Mouse (Mus musculus) limb, embryonic 13.5 days (tissue): ENCODE results near the gene Klhl2. TPM values are rescaled to one million over a fixed set of nuclear protein-coding genes. Genes with fewer than 3 reads are reported as not detected.

Source experiments
- ATAC-seq: fragments of 200-750 bp; cut with Nextera tagmentation; 2 replicates; pipeline ENCODE4 v1.8.0; 2017; ENCODE audit warnings: low read depth, moderate number of reproducible peaks, moderate TSS enrichment; ENCODE audit not compliant: low FRiP score
- H3K27ac ChIP-seq: fragments of 300-500 bp; sonication (generic); 2 replicates; pipeline ENCODE4 v1.5.1; 2015; ENCODE audit warnings: inconsistent platforms, mild to moderate bottlenecking, moderate library complexity
- H3K27me3 ChIP-seq: fragments of 300-500 bp; sonication (generic); 2 replicates; pipeline ENCODE4 v1.6.1; 2015; ENCODE audit warnings: mild to moderate bottlenecking, inconsistent platforms
- H3K36me3 ChIP-seq: fragments of 300-500 bp; sonication (generic); 2 replicates; pipeline ENCODE4 v1.6.1; 2015; ENCODE audit warnings: inconsistent platforms, mild to moderate bottlenecking, moderate library complexity
- H3K4me1 ChIP-seq: fragments of 300-500 bp; sonication (generic); 2 replicates; pipeline ENCODE4 v1.6.1; 2015; ENCODE audit warnings: inconsistent platforms
- H3K4me2 ChIP-seq: fragments of 300-500 bp; sonication (generic); replicated peaks from 2 replicates; pipeline ENCODE4 v1.6.1; 2015; ENCODE audit warnings: inconsistent platforms, mild to moderate bottlenecking, moderate library complexity
- H3K4me3 ChIP-seq: fragments of 300-500 bp; sonication (generic); 2 replicates; pipeline ENCODE4 v1.5.1; 2015; ENCODE audit warnings: moderate library complexity, mild to moderate bottlenecking, inconsistent platforms
- H3K9ac ChIP-seq: fragments of 300-500 bp; sonication (generic); 2 replicates; pipeline ENCODE4 v1.6.1; 2015; ENCODE audit warnings: mild to moderate bottlenecking, inconsistent platforms
- H3K9me3 ChIP-seq: fragments of 300-500 bp; sonication (generic); 2 replicates; pipeline ENCODE4 v1.6.1; 2016; ENCODE audit warnings: inconsistent platforms
- WGBS: fragments of 180-500 bp; shearing (Covaris S2); methylation state at CpG from one replicate; pipeline ENCODE4 v1.1.7; 2015; 5-methylcytosine and 5-hydroxymethylcytosine counted together
- polyA plus RNA-seq: library from polyadenylated mRNA; unstranded; fragments of >200 nt; fragmentation: Nextera tagmentation; extraction: Ambion mirVana; gene quantifications from 2 replicates; pipeline ENCODE4 v1.2.1, GENCODE M21; 2015

Gene Klhl2
- polyA plus RNA-seq, 1 experiment from 2014 or later, result 8.7 TPM

- H3K27me3 ChIP-seq, result no peaks in the 10 kb centered on the region
- H3K9me3 ChIP-seq, result 0 out of 2 replicates have a peak, but pooled peaks cover 4% of the 10 kb centered on the region
- no peak overlapping the region for H3K27ac ChIP-seq
- H3K4me1 ChIP-seq, result peaks cover 25% of the 10 kb centered on the region
- no peak overlapping the region for H3K9ac ChIP-seq
- H3K4me2 ChIP-seq, result no peak overlapping the region
- H3K4me3 ChIP-seq, result no peak overlapping the region
- H3K36me3 ChIP-seq, result peaks cover 25% of the 10 kb centered on the region
- 89% methylated on average over 15 of the region's 15 CpGs for WGBS
- no peak for ATAC-seq
Observed at GRCm38 (mm10) chr8:64828466-64828865, 21.4 kb downstream of the Klhl2 start.

DNA sequence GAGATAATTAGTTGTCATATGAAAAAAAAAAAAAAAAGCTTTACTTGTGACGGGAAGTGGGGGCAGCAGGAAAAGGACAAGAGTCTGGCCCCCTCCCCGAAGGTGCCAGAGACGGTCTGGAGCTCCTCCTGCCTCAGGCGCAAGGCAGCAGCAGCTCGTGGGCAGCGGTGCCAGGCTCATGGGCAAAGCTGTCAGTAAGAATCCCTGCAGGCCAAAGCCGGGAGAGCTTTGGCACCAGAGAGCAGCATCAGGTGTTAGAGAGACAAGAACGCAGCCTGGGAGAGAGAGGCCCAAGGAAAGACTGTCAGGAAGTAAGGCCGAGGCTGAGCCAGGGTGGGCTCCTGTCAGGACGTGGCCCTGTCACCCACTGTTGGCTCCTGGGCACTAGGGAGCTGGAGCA, 22.5 kb downstream of the Klhl2 start:
- 88% methylated on average over 10 of the region's 10 CpGs for WGBS

DNA sequence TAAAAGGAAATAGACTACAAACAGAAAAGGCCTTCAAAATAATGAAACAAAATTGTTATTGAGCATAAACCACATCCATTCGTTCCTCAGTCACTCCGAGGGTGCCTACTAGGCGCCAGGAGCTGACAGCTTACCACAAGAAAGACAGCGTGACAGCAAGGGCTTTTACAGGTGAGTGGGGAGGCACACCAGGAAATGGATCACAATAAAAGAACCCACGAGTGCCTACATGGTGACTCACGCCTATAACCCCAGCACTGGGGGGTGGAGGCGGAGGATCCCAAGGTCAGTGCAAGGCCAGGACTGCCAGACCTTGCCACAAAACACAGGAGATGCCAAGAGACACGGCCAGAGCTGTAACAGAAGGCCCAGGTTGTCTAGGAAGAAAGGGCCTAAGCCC, 23.4 kb downstream of the Klhl2 start:
- Histone ChIP-seq H3K4me2 (no peak overlapping the region), H3K4me1 (peaks cover 14% of the 10 kb centered on the region), H3K9me3 (0 out of 2 replicates have a peak, but pooled peaks cover 4% of the 10 kb centered on the region), H3K27ac (no peak overlapping the region), H3K4me3 (no peak overlapping the region), H3K9ac (no peak overlapping the region), H3K36me3 (peaks cover 27% of the 10 kb centered on the region), H3K27me3 (no peaks in the 10 kb centered on the region)
- 52% methylated on average over 8 of the region's 8 CpGs for WGBS
- no peak for ATAC-seq

More for the DNA sequence above, 22.5 kb downstream of the Klhl2 start:
- H3K27me3 ChIP-seq, result no peaks in the 10 kb centered on the region
- H3K36me3 ChIP-seq, result peaks cover 30% of the 10 kb centered on the region
- H3K4me2 ChIP-seq, result no peak overlapping the region
- no peak overlapping the region for H3K27ac ChIP-seq
- no peak overlapping the region for H3K9ac ChIP-seq
- no peak for ATAC-seq
- H3K4me1 ChIP-seq, result peaks cover 23% of the 10 kb centered on the region
- H3K9me3 ChIP-seq, result 0 out of 2 replicates have a peak, but pooled peaks cover 4% of the 10 kb centered on the region
- H3K4me3 ChIP-seq, result no peak overlapping the region

- no peak overlapping the region for H3K9ac ChIP-seq
- no peak for ATAC-seq
- WGBS, result 85% methylated on average over 11 of the region's 11 CpGs
Observed at GRCm38 (mm10) chr8:64823905-64824304, 25.9 kb downstream of the Klhl2 start.

GRCm38 (mm10) chr8:64820940-64821339, 28.9 kb downstream of the Klhl2 start:
- no peaks in the 10 kb centered on the region for H3K9me3 ChIP-seq
- peaks cover 9% of the 10 kb centered on the region for H3K4me1 ChIP-seq
- no peaks in the 10 kb centered on the region for H3K27me3 ChIP-seq
- no peak overlapping the region for H3K27ac ChIP-seq
- no peak for ATAC-seq
- H3K36me3 ChIP-seq, result peaks cover 15% of the 10 kb centered on the region
- WGBS, result 88% methylated on average over 4 of the region's 4 CpGs
- H3K4me3 ChIP-seq, result no peak overlapping the region
- no peak overlapping the region for H3K9ac ChIP-seq
- no peak overlapping the region for H3K4me2 ChIP-seq

More at GRCm38 (mm10) chr8:64823905-64824304, 25.9 kb downstream of the Klhl2 start:
- H3K27me3 ChIP-seq, result no peaks in the 10 kb centered on the region
- no peak overlapping the region for H3K27ac ChIP-seq
- H3K9me3 ChIP-seq, result no peaks in the 10 kb centered on the region
- peaks cover 10% of the 10 kb centered on the region for H3K4me1 ChIP-seq
- H3K4me2 ChIP-seq, result no peak overlapping the region
- H3K36me3 ChIP-seq, result peaks cover 28% of the 10 kb centered on the region
- no peak overlapping the region for H3K4me3 ChIP-seq

DNA sequence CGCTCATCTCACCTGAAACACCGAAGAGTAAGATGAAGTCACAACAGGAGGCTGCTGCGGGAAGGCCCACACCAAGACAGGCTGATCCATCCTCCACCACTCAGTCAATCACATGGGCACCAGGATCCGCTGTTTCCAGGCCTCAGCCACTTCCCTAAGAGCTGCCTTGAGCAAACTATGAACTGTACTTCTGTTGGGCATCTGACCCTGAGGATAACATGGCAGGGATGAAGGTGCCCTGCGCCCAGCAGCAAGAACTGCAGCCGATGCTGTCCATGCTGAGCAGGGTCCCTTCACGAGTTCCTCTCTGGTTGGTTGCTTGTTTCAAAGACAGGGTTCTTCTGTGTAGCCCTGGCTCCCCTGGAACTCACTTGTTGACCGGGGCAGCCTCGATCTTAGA, 38.0 kb downstream of the Klhl2 start:
- Histone ChIP-seq H3K4me2 (no peak overlapping the region), H3K4me1 (0 out of 2 replicates have a peak, but pooled peaks cover 4% of the 10 kb centered on the region), H3K9me3 (no peaks in the 10 kb centered on the region), H3K9ac (no peak overlapping the region), H3K36me3 (peaks cover 19% of the 10 kb centered on the region), H3K27ac (no peak overlapping the region), H3K4me3 (no peak overlapping the region), H3K27me3 (no peaks in the 10 kb centered on the region)
- no peak for ATAC-seq
- WGBS, result 94% methylated on average over 9 of the region's 9 CpGs

DNA sequence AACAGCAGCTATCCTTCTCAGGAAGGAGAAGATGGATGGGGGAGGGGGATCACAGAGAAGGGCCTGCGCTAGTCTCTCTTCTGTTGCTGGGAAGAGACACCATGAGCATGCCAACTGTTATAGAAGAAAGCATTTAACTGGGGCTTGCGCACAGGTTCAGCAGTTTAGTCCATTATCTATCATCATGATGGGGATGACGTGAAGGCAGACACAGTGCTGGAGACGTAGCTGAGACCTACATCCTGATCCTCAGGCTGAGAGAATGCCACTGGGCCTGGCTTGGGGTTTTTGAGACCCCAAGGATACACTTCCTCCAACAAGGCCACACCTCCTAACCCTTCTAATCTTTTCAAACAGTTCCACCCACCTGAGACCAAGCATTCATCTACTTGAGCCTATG, 38.7 kb downstream of the Klhl2 start:
- 95% methylated on average over 4 of the region's 4 CpGs for WGBS

GRCm38 (mm10) chr8:64806558-64806957, 43.3 kb downstream of the Klhl2 start:
- Histone ChIP-seq H3K27ac (no peak overlapping the region), H3K9ac (no peak overlapping the region), H3K36me3 (peaks cover 14% of the 10 kb centered on the region), H3K4me2 (no peak overlapping the region), H3K4me3 (no peak overlapping the region), H3K27me3 (no peaks in the 10 kb centered on the region), H3K9me3 (no peaks in the 10 kb centered on the region), H3K4me1 (0 out of 2 replicates have a peak, but pooled peaks cover 4% of the 10 kb centered on the region)
- no peak for ATAC-seq
- WGBS, result 89% methylated on average over 3 of the region's 3 CpGs

More for the DNA sequence above, 38.7 kb downstream of the Klhl2 start:
- H3K9ac ChIP-seq, result no peak overlapping the region
- no peaks in the 10 kb centered on the region for H3K9me3 ChIP-seq
- H3K27me3 ChIP-seq, result no peaks in the 10 kb centered on the region
- peaks cover 19% of the 10 kb centered on the region for H3K36me3 ChIP-seq
- no peak overlapping the region for H3K4me2 ChIP-seq
- H3K4me3 ChIP-seq, result no peak overlapping the region
- 0 out of 2 replicates have a peak, but pooled peaks cover 4% of the 10 kb centered on the region for H3K4me1 ChIP-seq
- ATAC-seq, result no peak
- H3K27ac ChIP-seq, result no peak overlapping the region

DNA sequence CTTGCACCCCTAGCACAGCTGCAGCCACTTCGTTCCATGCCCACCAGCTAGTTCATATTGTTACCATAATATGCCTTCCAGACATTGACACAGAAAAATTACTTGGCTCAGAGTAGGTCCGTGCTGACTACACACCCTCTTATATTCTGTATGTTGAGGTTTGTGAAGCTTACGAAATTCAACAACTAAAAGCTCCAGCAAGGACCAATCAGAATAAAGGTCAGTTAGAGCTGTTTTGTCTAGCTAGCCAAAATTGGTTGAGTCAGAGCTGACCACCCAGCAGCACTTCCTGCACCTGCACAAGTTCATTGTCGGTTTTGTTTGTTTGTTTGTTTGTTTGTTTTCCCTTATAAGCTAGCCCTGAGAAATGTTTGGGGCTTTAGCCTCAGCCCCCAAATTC, 44.8 kb downstream of the Klhl2 start:
- WGBS, result 85% methylated on average over 4 of the region's 4 CpGs
- Histone ChIP-seq H3K27me3 (no peaks in the 10 kb centered on the region), H3K36me3 (no peaks in the 10 kb centered on the region), H3K4me1 (0 out of 2 replicates have a peak, but pooled peaks cover 4% of the 10 kb centered on the region), H3K4me3 (no peak overlapping the region), H3K9me3 (no peaks in the 10 kb centered on the region), H3K27ac (no peak overlapping the region), H3K4me2 (no peak overlapping the region), H3K9ac (no peak overlapping the region)
- ATAC-seq, result no peak

GRCm38 (mm10) chr8:64799306-64799705, 50.5 kb downstream of the Klhl2 start:
- Histone ChIP-seq H3K27me3 (no peaks in the 10 kb centered on the region), H3K9ac (no peak overlapping the region), H3K9me3 (no peaks in the 10 kb centered on the region), H3K4me1 (no peaks in the 10 kb centered on the region), H3K4me2 (no peak overlapping the region), H3K4me3 (no peak overlapping the region), H3K27ac (no peak overlapping the region), H3K36me3 (no peaks in the 10 kb centered on the region)
- no peak for ATAC-seq
- 75% methylated on average over 8 of the region's 8 CpGs for WGBS

DNA sequence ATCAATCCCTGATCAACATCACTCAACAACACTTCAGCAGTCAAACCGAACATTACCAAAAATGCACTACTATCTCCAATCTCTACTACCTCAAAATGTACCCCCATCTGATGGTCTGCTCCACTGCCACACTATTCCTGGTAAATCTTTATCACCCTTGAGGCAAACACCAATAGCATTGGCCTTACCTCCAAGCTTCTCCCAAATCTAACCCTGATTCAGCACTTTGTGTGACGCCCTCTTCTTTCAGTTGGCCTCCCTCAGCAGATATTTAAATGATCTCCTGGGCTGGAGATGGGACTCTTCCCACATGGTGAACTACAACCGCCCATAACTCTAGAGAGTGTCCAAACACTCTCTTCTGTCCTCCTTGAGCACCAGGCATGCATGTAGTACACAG, 51.3 kb downstream of the Klhl2 start:
- H3K4me1 ChIP-seq, result no peaks in the 10 kb centered on the region
- no peak for ATAC-seq
- H3K27me3 ChIP-seq, result no peaks in the 10 kb centered on the region
- no peak overlapping the region for H3K9ac ChIP-seq
- no peak overlapping the region for H3K4me2 ChIP-seq
- H3K4me3 ChIP-seq, result no peak overlapping the region
- no peak overlapping the region for H3K27ac ChIP-seq
- WGBS, result 87% methylated on average over 3 of the region's 3 CpGs
- no peaks in the 10 kb centered on the region for H3K9me3 ChIP-seq
- no peaks in the 10 kb centered on the region for H3K36me3 ChIP-seq

DNA sequence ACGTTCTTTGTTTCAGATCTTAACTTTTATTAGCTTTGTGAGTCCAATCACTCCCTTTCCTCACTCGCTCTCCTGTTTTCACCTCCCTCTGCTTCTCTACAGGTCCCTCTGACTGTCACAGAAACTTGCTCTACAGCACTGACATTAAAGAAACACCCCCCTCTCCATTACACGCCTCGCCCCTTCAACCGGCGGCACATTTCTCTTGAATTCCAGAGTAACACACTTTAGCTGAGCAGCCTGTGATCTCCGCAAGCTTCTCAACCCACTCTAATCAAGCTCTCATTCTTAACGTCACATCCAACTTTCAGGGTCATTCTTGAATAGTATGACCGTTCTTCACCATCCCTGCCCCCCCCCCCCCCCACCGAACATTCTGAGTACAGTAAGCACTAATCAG, 52.1 kb downstream of the Klhl2 start:
- H3K36me3 ChIP-seq, result no peaks in the 10 kb centered on the region
- no peaks in the 10 kb centered on the region for H3K9me3 ChIP-seq
- H3K4me1 ChIP-seq, result no peaks in the 10 kb centered on the region
- 84% methylated on average over 10 of the region's 10 CpGs for WGBS
- no peak overlapping the region for H3K9ac ChIP-seq
- no peak overlapping the region for H3K4me2 ChIP-seq
- H3K4me3 ChIP-seq, result no peak overlapping the region
- H3K27me3 ChIP-seq, result no peaks in the 10 kb centered on the region
- no peak for ATAC-seq
- H3K27ac ChIP-seq, result no peak overlapping the region

DNA sequence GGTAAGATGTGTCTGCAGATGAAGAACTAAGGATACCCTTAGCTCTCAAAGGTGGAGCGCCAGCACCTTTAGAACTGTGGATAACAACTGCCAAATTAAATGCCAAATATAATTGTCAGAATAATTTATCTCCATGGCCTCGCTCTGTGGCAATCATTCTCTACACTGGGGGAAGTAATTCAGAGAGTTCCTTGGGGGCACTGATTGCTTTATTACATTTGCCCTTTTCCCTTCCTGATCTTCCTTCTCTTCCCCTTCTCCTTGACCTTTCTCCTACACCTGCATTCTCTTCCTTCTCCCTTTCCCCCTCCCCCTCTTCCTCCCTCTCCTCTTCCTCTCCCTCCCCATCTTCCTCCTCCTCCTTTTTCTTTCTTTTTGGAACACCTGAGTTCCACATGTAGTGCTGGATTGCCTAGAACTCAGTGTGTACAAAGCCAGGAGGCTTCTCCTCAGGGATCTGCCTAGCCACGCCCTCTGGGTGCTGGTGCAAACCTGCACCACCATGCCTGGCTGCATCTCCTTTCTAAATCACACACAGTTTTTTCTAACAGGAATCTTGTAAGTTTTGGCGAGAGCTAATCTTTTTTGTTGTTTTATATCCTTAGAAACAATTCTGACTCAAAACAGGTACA, 58.5 kb downstream of the Klhl2 start:
- no peaks in the 10 kb centered on the region for H3K27me3 ChIP-seq

More for the DNA sequence above, 58.5 kb downstream of the Klhl2 start:
- H3K36me3 ChIP-seq, result no peaks in the 10 kb centered on the region
- no peak overlapping the region for H3K27ac ChIP-seq
- no peaks in the 10 kb centered on the region for H3K4me1 ChIP-seq
- no peaks in the 10 kb centered on the region for H3K9me3 ChIP-seq
- no peak overlapping the region for H3K4me3 ChIP-seq
- H3K9ac ChIP-seq, result no peak overlapping the region
- no peak overlapping the region for H3K4me2 ChIP-seq
- ATAC-seq, result no peak
- WGBS, result 83% methylated on average over 4 of the region's 4 CpGs
